Mouse (Mus musculus): ENCODE results near the gene Usp4.

Gene Usp4

DNA sequence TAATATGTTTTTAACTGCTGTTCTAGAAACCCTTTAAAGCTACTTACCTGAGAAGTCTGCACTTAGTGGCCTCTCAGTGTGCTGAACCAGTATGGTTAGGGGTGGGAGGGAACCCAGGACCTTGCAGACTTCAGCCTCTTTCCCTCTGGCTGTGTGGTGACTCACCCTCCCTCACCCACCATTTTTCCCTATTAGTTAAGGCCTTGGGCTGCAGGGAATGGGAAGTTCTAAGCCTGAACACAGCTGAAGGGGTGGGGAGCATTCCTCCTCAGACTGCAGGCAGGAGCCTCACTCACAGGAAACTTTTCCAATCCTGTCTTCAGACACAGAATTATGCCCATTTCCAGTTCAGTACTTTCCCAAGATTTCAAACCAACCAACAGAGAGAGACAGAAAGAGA lies 5.9 kb upstream of the Usp4 start:
- DNase-seq (ENCODE audit: low spot score in 2 of 2) = no peak

DNA sequence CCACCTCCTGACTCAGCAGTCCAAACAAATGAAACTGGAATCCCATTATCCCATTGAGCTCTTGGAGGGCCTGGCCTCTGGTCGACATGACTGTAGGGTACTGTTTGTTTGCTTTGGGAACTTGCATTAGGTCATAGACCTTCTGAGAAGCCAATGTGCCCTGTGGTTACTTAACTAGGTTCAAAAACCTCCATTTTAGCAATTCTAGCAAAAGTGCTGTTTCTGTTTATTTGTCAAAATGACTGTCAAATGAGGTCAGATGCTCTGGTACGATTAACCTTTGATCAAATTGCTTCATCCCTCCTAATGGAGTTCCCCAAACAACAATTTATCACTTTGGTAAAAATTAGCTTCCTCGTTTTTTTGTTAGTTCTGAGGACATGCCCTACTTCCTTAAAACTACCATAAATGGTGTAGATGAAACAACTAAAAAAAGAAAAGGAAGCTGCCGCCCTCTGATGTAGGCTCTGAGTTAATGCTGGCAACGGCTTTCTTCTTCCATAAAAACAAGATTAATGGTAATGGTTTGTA lies 5.3 kb upstream of the Usp4 start:
- no peak for DNase-seq (ENCODE audit: low spot score in 2 of 2)

DNA sequence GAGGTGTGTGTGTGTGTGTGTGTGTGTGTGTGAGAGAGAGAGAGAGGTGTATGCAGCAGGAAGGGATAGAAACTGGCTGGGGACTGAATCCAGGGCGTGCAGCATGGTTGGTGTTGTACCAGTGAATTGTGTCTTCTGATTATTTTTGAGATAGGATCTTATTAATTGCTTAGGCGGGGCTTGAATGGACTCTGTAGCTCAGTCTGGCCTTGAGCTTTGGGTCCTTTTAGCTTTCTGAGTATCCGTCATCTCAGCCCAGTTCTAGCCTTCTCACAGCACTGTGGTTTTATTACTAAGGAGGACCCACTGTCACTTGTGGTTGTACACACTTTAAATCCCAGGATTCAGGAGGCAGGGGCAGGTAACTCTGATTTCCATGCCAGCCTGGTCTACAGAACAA lies 4.3 kb upstream of the Usp4 start:
- no peak for DNase-seq (ENCODE audit: low spot score in 2 of 2)

GRCm38 (mm10) chr9:108343835-108344234 lies 3.8 kb upstream of the Usp4 start:
- DNase-seq (ENCODE audit: low spot score in 2 of 2) = no peak

- no peak for DNase-seq (ENCODE audit: low spot score in 2 of 2)
Measured at GRCm38 (mm10) chr9:108344471-108344870, 3.2 kb upstream of the Usp4 start.

DNA sequence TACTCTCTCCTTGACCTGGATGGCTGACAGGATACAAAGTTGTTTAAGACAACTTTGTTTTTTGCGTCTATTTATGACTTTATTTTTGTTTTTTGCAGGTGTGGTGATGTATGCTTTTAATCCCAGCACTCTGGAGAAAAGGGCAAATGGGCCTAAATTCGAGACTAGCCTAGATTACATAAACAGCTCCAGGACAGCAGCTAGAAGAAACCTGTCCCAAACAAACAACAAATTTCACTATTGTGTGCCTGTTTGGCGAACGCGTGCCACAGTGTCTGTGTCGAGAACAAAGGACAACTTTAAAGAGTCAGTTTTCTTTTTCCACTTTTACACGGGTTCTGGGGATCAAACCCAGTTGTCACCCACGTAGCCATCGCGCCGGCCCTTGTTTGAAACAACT lies 629 bp upstream of the Usp4 start:
- no peak for DNase-seq (ENCODE audit: low spot score in 2 of 2)

GRCm38 (mm10) chr9:108348290-108348680 lies 632 bp downstream of the Usp4 start:
- no peak for DNase-seq (ENCODE audit: low spot score in 2 of 2)

- DNase-seq (ENCODE audit: low spot score in 2 of 2) = no peak
Measured at GRCm38 (mm10) chr9:108349727-108350126, 2.1 kb downstream of the Usp4 start.

GRCm38 (mm10) chr9:108378234-108378633 lies 30.6 kb downstream of the Usp4 start:
- no peak for DNase-seq (ENCODE audit: low spot score in 2 of 2)

- DNase-seq (ENCODE audit: low spot score in 2 of 2) = no peak
Measured at GRCm38 (mm10) chr9:108378736-108379135, 31.1 kb downstream of the Usp4 start.

DNA sequence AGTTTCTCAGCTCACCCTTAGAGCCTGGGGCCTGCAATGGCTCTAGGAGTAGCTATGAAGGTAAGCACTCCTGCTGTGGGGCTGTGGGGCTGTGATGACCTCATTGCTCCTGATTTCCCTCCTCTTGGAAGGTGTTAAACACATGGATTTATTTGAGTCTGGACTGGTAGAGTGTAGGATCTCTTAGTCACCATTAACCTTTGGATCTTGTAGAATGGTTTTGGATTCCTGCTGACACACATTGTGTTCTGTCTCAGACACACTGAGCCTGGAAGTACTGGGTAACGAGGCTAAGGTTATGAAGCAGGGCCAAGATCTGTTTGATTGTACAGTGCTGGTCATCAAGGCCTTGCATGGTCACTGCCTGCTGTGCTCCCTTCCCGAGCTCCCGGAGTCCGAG lies 31.6 kb downstream of the Usp4 start:
- DNase-seq (ENCODE audit: low spot score in 2 of 2) = no peak

GRCm38 (mm10) chr9:108381382-108381781 lies 33.7 kb downstream of the Usp4 start:
- DNase-seq (ENCODE audit: low spot score in 2 of 2) = no peak

- no peak for DNase-seq (ENCODE audit: low spot score in 2 of 2)
Measured at GRCm38 (mm10) chr9:108385006-108385405, 37.4 kb downstream of the Usp4 start.

- DNase-seq (ENCODE audit: low spot score in 2 of 2) = no peak
Measured at GRCm38 (mm10) chr9:108386816-108387215, 39.2 kb downstream of the Usp4 start.

GRCm38 (mm10) chr9:108388601-108389000 lies 40.9 kb downstream of the Usp4 start:
- DNase-seq (ENCODE audit: low spot score in 2 of 2) = no peak

DNA sequence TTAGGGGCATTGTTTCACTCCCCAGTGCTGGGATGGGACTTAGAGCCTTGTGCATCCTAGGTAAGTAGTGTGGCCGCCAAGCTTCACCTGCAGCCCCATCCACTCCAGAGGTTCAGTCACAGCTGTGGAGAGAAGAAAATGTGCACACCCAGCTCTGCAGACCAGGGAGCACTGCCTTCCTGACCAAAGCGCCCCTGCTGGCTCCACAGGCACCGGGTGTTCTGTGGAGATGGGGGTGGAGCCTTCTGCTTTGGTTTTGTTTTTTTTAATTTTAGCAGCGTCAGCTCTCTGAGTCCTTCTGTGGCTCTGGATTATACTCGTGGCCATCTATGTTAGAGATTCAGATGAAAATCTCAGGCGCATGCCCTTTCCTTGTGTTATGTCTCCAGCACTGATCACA lies 41.6 kb downstream of the Usp4 start:
- no peak for DNase-seq (ENCODE audit: low spot score in 2 of 2)

- DNase-seq (ENCODE audit: low spot score in 2 of 2) = no peak
Measured at GRCm38 (mm10) chr9:108392676-108393075, 45.0 kb downstream of the Usp4 start, which contains the start of gene 1700102P08Rik. Gene 1700102P08Rik (plus strand): TSS chr9:108392805.

- DNase-seq (ENCODE audit: low spot score in 2 of 2) = no peak
Measured at GRCm38 (mm10) chr9:108394191-108394590, 46.5 kb downstream of the Usp4 start.

- no peak for DNase-seq (ENCODE audit: low spot score in 2 of 2)
Measured at GRCm38 (mm10) chr9:108395427-108395826, 47.8 kb downstream of the Usp4 start.

DNA sequence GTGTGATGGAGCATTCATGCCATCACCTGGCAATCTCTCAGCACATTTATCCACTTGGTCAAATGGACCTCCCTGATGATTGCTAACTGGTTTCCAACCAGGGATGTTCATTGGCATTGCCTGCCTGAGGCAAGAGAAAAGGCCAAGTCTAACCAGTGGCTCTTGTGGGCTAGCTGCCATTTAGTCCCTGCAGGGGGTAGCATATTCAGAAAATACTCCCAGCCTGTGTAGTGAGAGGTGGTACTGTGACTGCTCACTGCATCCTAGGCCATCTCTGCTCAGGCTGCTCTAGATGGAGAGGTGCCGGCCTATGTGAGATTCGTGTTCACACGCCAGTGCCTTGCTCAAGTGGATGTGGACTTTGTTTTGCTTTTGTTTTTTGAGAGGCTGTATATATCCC lies 50.7 kb downstream of the Usp4 start:
- DNase-seq (ENCODE audit: low spot score in 2 of 2) = no peak

DNA sequence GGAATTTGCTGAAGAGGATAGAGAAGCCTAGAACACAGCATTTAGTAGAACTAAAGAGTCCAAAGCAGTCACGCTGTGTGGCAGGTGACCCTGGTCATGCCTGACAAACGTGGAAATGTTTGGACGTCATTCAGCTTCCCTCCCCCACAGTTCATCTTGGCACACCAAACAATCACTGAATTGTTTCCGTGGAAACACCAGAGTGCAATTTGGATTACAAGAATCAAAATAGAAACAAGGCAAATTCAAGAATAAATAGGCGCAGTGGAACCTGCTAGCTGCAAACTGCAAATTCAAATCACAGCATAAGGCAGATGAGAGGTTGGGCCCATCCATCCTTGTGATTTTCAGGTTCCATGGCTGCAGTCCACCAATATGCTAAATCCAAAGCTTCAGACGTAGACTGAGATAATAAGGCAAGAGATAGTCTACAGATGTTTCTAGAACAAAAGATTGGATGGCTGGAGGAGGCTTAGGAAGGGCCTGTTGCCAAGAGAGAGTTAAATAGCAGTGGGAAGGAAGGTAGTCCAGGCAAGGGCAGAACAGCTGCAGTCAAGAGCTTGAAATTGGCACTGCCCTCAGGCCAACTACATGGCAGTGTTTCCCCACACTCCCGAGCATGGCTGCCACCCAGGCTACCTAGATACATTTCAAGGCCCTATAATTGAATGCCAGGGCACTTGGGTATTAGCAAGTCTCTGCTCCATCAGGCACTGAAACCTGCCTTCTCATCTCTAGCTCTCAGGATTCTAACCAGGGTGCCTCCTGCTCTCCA lies 53.7 kb downstream of the Usp4 start:
- DNase-seq (ENCODE audit: low spot score in 2 of 2) = peak; percentile 33 to 34

- no peak for DNase-seq (ENCODE audit: low spot score in 2 of 2)
Measured at GRCm38 (mm10) chr9:108403081-108403480, 55.4 kb downstream of the Usp4 start.

- no peak for DNase-seq (ENCODE audit: low spot score in 2 of 2)
Measured at GRCm38 (mm10) chr9:108404451-108404850, 56.8 kb downstream of the Usp4 start.

DNA sequence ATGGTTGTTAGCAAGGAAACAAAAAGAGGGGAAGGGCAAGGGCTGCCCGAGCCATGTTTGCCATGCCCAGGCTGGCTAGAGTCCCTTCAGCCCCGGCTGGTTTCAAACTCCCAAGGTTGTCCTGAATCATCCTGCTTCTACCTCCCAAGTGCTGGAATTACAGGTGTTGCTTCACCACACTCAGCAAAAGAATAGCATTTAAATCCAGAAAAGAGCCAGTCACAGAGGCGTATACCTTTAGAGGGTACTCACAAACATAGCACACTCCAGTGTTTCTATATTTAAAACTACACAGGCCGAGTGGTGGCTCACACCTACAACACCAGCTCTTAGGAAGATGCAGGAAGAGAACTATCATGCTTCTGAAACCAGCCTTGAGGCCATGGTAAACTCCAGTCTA lies 61.9 kb downstream of the Usp4 start:
- DNase-seq (ENCODE audit: low spot score in 2 of 2) = no peak
